Mouse (Mus musculus) forebrain, embryonic 13.5 days (tissue): ENCODE data around the gene Slco1a1. TPM values are rescaled to one million over a fixed set of nuclear protein-coding genes. Genes with fewer than 3 reads are reported as not detected.
"Not testable (repeated sequence)": the region's sequence is repeated elsewhere in the genome, so short reads cannot be mapped to it uniquely, and the experiment has no call there.

Experiments used
- ATAC-seq: fragments of 200-750 bp; cut with Nextera tagmentation; 2 replicates; pipeline ENCODE4 v1.8.0; 2017
- H3K27ac ChIP-seq: fragments of 300-500 bp; sonication (generic); 2 replicates; pipeline ENCODE4 v1.5.1; 2015; ENCODE audit warnings: inconsistent platforms, mild to moderate bottlenecking, moderate library complexity
- H3K27me3 ChIP-seq: fragments of 300-500 bp; sonication (generic); 2 replicates; pipeline ENCODE4 v1.6.1; 2015; ENCODE audit warnings: mild to moderate bottlenecking, inconsistent platforms
- H3K36me3 ChIP-seq: fragments of 300-500 bp; sonication (generic); 2 replicates; pipeline ENCODE4 v1.6.1; 2015; ENCODE audit warnings: mild to moderate bottlenecking, inconsistent platforms; ENCODE audit not compliant: poor library complexity, severe bottlenecking
- H3K4me1 ChIP-seq: fragments of 300-500 bp; sonication (generic); 2 replicates; pipeline ENCODE4 v1.6.1; 2015; ENCODE audit warnings: inconsistent platforms
- H3K4me2 ChIP-seq: fragments of 300-500 bp; sonication (generic); 2 replicates; pipeline ENCODE4 v1.6.1; 2015; ENCODE audit warnings: inconsistent platforms, mild to moderate bottlenecking, moderate library complexity
- H3K4me3 ChIP-seq: fragments of 300-500 bp; sonication (generic); 2 replicates; pipeline ENCODE4 v1.5.1; 2015; ENCODE audit warnings: mild to moderate bottlenecking, inconsistent platforms
- H3K9ac ChIP-seq: fragments of 300-500 bp; sonication (generic); 2 replicates; pipeline ENCODE4 v1.6.1; 2015; ENCODE audit warnings: mild to moderate bottlenecking, inconsistent platforms
- H3K9me3 ChIP-seq: fragments of 300-500 bp; sonication (generic); replicated peaks from 2 replicates; pipeline ENCODE4 v1.6.1; 2016; ENCODE audit warnings: inconsistent platforms
- WGBS: fragments of 180-500 bp; shearing (Covaris S2); methylation state at CpG from one replicate; pipeline ENCODE4 v1.1.7; 2015; 5-methylcytosine and 5-hydroxymethylcytosine counted together
- polyA plus RNA-seq: library from polyadenylated mRNA; unstranded; fragments of >200 nt; fragmentation: Nextera tagmentation; extraction: Ambion mirVana; gene quantifications from 2 replicates; pipeline ENCODE4 v1.2.1, GENCODE M21; 2015

Gene Slco1a1
- polyA plus RNA-seq = not detected in 2 replicates

DNA sequence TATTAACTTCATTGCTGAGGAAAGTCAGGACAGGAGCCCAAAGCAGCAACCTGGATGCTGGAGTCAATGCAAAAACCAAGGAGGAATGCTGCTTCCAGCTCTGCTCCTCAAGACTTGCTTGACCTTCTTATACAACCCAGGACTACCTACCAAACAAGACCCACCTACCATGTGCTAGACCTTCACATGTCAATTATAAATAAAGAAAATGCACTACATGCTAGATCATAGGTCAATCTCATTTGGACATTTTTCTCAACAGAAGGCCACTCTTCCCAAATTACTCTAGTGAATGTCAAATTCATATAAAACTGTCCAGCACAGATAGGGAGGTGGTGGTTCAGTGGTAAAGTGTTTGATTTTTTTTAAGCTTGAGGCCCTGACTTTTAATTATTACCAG lies at the start of gene Slco1a1:
Slco1a1 (minus strand) TSS at position 101 of the 400 bp plus-strand sequence.
- H3K4me3 ChIP-seq = no peak within 1 kb of the TSS
- no peak for ATAC-seq
- no peaks in the 10 kb centered on the region for H3K9me3 ChIP-seq

GRCm38 (mm10) chr6:141986772-141987171 lies 40.0 kb upstream of the Slco1a1 start:
- Histone ChIP-seq H3K27ac (no peak overlapping the region), H3K36me3 (no peaks in the 10 kb centered on the region), H3K9me3 (no peaks in the 10 kb centered on the region), H3K4me1 (no peaks in the 10 kb centered on the region), H3K27me3 (no peaks in the 10 kb centered on the region), H3K4me2 (no peak overlapping the region), H3K4me3 (no peak overlapping the region), H3K9ac (no peak overlapping the region)
- 100% methylated on average over 6 of the region's 6 CpGs for WGBS
- no peak for ATAC-seq

More for the DNA sequence above, at the start of gene Slco1a1:
- H3K9ac ChIP-seq = no peak within 1 kb of the TSS
- H3K4me2 ChIP-seq = no peak within 1 kb of the TSS
- H3K27ac ChIP-seq = no peak within 1 kb of the TSS
- H3K36me3 ChIP-seq = no peaks in the 10 kb centered on the region
- H3K4me1 ChIP-seq = no peaks in the 10 kb centered on the region
- H3K27me3 ChIP-seq = no peaks in the 10 kb centered on the region

- no peak overlapping the region for H3K4me2 ChIP-seq
- ATAC-seq = no peak
- 70% methylated on average over 3 of the region's 3 CpGs for WGBS
Observed at GRCm38 (mm10) chr6:141984644-141985043, 37.9 kb upstream of the Slco1a1 start.

GRCm38 (mm10) chr6:141962420-141962819 lies 15.7 kb upstream of the Slco1a1 start:
- 88% methylated on average over 1 of the region's 1 CpGs for WGBS
- H3K4me3 ChIP-seq = no peak overlapping the region

More at GRCm38 (mm10) chr6:141984644-141985043, 37.9 kb upstream of the Slco1a1 start:
- no peak overlapping the region for H3K4me3 ChIP-seq
- no peak overlapping the region for H3K9ac ChIP-seq
- no peaks in the 10 kb centered on the region for H3K9me3 ChIP-seq
- H3K27ac ChIP-seq = no peak overlapping the region
- H3K27me3 ChIP-seq = no peaks in the 10 kb centered on the region
- no peaks in the 10 kb centered on the region for H3K4me1 ChIP-seq
- no peaks in the 10 kb centered on the region for H3K36me3 ChIP-seq

DNA sequence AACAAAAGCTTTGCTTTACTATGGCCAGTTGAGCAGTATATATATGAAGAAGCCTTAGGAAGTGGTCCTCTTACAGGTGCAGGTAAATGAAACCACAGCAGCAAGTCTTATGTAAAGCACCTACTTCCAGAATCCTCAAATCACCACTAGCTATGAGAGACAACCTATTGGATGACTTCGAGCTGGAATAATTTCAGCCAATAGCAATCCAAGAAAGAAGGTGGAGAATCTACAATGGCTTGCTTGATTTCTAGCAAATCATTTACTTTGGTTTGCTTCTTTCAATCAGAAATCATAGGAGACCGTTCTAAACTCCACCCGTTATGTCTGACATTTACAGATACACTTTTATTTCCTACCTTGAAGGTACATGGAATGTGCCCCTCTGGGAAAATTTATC lies 15.1 kb upstream of the Slco1a1 start:
- H3K27me3 ChIP-seq = no peaks in the 10 kb centered on the region
- no peak overlapping the region for H3K27ac ChIP-seq
- no peaks in the 10 kb centered on the region for H3K36me3 ChIP-seq
- H3K9me3 ChIP-seq = no peaks in the 10 kb centered on the region
- no peak for ATAC-seq
- H3K4me3 ChIP-seq = no peak overlapping the region
- H3K4me1 ChIP-seq = no peaks in the 10 kb centered on the region
- H3K9ac ChIP-seq = no peak overlapping the region
- H3K4me2 ChIP-seq = no peak overlapping the region
- WGBS = 92% methylated on average over 3 of the region's 3 CpGs

More at GRCm38 (mm10) chr6:141962420-141962819, 15.7 kb upstream of the Slco1a1 start:
- no peaks in the 10 kb centered on the region for H3K9me3 ChIP-seq
- H3K36me3 ChIP-seq = no peaks in the 10 kb centered on the region
- no peak overlapping the region for H3K9ac ChIP-seq
- H3K4me2 ChIP-seq = no peak overlapping the region
- no peak for ATAC-seq
- no peaks in the 10 kb centered on the region for H3K27me3 ChIP-seq
- no peaks in the 10 kb centered on the region for H3K4me1 ChIP-seq
- no peak overlapping the region for H3K27ac ChIP-seq

- no peak overlapping the region for H3K4me2 ChIP-seq
- no peak overlapping the region for H3K4me3 ChIP-seq
- no peak overlapping the region for H3K27ac ChIP-seq
- H3K4me1 ChIP-seq = no peaks in the 10 kb centered on the region
- WGBS = 84% methylated on average over 5 of the region's 5 CpGs
- H3K36me3 ChIP-seq = no peaks in the 10 kb centered on the region
- ATAC-seq = no peak
- no peaks in the 10 kb centered on the region for H3K9me3 ChIP-seq
- H3K9ac ChIP-seq = no peak overlapping the region
- H3K27me3 ChIP-seq = no peaks in the 10 kb centered on the region
Observed at GRCm38 (mm10) chr6:141960482-141960881, 13.7 kb upstream of the Slco1a1 start.

DNA sequence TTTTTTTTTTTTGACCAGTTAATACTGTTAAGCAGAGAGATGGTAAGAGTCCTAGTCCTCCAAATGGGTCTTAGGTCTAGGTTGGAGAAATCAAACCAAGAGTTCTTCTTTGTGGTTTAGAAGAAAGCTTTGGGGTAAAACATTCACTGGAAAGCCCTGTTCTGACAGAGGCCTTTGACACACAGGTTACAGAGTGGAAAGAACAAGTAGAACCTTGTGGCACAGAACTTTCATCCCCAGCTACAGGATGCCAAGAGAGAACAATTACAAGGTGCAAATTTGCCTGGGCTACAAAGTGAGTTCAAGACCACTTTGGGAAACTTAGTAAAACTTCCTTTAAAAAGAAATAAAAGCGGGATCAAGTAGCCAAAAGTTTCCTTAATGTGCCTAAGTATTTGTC lies 6.3 kb downstream of the Slco1a1 start:
- ATAC-seq = no peak
- 86% methylated on average over 1 of the region's 1 CpGs for WGBS
- Histone ChIP-seq H3K4me3 (no peak overlapping the region), H3K9me3 (no peaks in the 10 kb centered on the region), H3K27ac (no peak overlapping the region), H3K4me2 (no peak overlapping the region), H3K9ac (no peak overlapping the region), H3K36me3 (no peaks in the 10 kb centered on the region), H3K4me1 (no peaks in the 10 kb centered on the region), H3K27me3 (no peaks in the 10 kb centered on the region)

DNA sequence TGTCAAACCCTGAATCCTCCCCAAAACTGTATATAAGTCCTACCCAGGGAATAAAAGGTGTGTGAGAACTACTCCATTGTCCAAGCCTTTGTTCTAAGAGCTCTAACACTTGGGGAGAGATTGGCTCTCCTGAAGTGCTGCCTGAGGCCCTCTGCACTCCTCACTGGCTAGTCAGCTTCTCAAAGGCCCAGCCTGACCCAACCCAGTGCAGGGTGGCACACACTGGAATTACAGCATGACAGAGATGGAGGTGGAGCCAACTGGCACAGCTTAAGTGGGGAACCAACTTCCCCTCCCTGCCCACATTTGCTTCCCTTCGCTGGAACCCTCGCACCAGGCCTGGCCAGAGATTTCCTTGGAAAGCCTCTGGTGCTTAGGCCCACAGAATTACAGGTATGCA lies 48.6 kb downstream of the Slco1a1 start:
- H3K27me3 ChIP-seq = no peaks in the 10 kb centered on the region
- ATAC-seq = no peak
- H3K27ac ChIP-seq = no peak overlapping the region
- H3K9ac ChIP-seq = no peak overlapping the region
- no peaks in the 10 kb centered on the region for H3K36me3 ChIP-seq
- 78% methylated on average over 2 of the region's 2 CpGs for WGBS
- H3K4me1 ChIP-seq = no peaks in the 10 kb centered on the region
- H3K4me3 ChIP-seq = no peak overlapping the region
- no peak overlapping the region for H3K4me2 ChIP-seq
- H3K9me3 ChIP-seq = no peaks in the 10 kb centered on the region

DNA sequence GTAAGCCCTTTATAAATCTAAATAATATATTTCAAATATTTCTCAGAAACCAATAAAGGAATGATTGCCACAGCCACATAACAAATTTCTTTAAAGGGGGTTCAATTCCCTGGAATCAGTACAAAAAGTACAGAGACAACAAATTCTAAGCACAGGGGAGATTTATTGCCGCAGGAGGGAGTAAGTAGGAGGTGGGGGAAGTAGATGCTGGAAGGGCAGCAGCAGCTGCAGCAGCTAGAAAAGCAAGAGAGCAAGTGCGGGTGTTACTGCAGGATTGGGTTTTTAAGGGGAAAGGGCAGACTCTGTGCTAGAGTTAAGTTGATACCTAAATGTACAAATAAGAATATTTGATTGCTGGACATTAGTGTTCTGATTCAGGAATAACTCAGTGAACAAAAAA lies 57.0 kb downstream of the Slco1a1 start:
- H3K9me3 ChIP-seq = no peaks in the 10 kb centered on the region
- no peaks in the 10 kb centered on the region for H3K36me3 ChIP-seq
- H3K4me2 ChIP-seq = no peak overlapping the region
- no peak overlapping the region for H3K4me3 ChIP-seq
- 65% methylated on average over 2 of the region's 2 CpGs for WGBS
- no peaks in the 10 kb centered on the region for H3K27me3 ChIP-seq
- no peak for ATAC-seq
- no peak overlapping the region for H3K27ac ChIP-seq
- H3K9ac ChIP-seq = no peak overlapping the region
- no peaks in the 10 kb centered on the region for H3K4me1 ChIP-seq

- H3K9ac ChIP-seq = no peak overlapping the region
- 71% methylated on average over 2 of the region's 2 CpGs for WGBS
- no peaks in the 10 kb centered on the region for H3K36me3 ChIP-seq
- H3K27ac ChIP-seq = no peak overlapping the region
- H3K4me2 ChIP-seq = no peak overlapping the region
- ATAC-seq = no peak
- H3K4me1 ChIP-seq = no peaks in the 10 kb centered on the region
- H3K9me3 ChIP-seq = no peaks in the 10 kb centered on the region
- H3K27me3 ChIP-seq = no peaks in the 10 kb centered on the region
- no peak overlapping the region for H3K4me3 ChIP-seq
Observed at GRCm38 (mm10) chr6:141888248-141888647, 58.5 kb downstream of the Slco1a1 start.

- no peak overlapping the region for H3K4me2 ChIP-seq
- H3K9me3 ChIP-seq = no peaks in the 10 kb centered on the region
- H3K27me3 ChIP-seq = no peaks in the 10 kb centered on the region
Observed at GRCm38 (mm10) chr6:141882581-141882980, 64.2 kb downstream of the Slco1a1 start.

GRCm38 (mm10) chr6:141875742-141876141 lies 71.0 kb downstream of the Slco1a1 start:
- not testable (repeated sequence) for H3K9ac ChIP-seq, H3K27ac ChIP-seq, H3K4me3 ChIP-seq, H3K4me1 ChIP-seq, H3K36me3 ChIP-seq, H3K9me3 ChIP-seq, H3K27me3 ChIP-seq, ATAC-seq, H3K4me2 ChIP-seq
- 76% methylated on average over 4 of the region's 4 CpGs for WGBS

More at GRCm38 (mm10) chr6:141882581-141882980, 64.2 kb downstream of the Slco1a1 start:
- no peak overlapping the region for H3K4me3 ChIP-seq
- no peaks in the 10 kb centered on the region for H3K4me1 ChIP-seq
- ATAC-seq = no peak
- no peaks in the 10 kb centered on the region for H3K36me3 ChIP-seq
- 77% methylated on average over 1 of the region's 1 CpGs for WGBS
- no peak overlapping the region for H3K9ac ChIP-seq
- H3K27ac ChIP-seq = no peak overlapping the region

- ATAC-seq = no peak
- 81% methylated on average over 2 of the region's 2 CpGs for WGBS
- no peak overlapping the region for H3K4me2 ChIP-seq
Observed at GRCm38 (mm10) chr6:141871711-141872110, 75.1 kb downstream of the Slco1a1 start.

More at GRCm38 (mm10) chr6:141871711-141872110, 75.1 kb downstream of the Slco1a1 start:
- H3K9ac ChIP-seq = no peak overlapping the region
- H3K4me3 ChIP-seq = no peak overlapping the region
- H3K9me3 ChIP-seq = no peaks in the 10 kb centered on the region
- no peak overlapping the region for H3K27ac ChIP-seq
- no peaks in the 10 kb centered on the region for H3K27me3 ChIP-seq
- H3K4me1 ChIP-seq = no peaks in the 10 kb centered on the region
- no peaks in the 10 kb centered on the region for H3K36me3 ChIP-seq
